Mouse (Mus musculus) 3T3-L1 (cell line): Measurements from ENCODE around the gene Usp30.

Source experiments
- DNase-seq: peaks from one replicate; pipeline ENCODE4 v3.0.0-alpha.2; 2015; ENCODE audit warnings: low read depth, low spot score

Usp30 gene

DNA sequence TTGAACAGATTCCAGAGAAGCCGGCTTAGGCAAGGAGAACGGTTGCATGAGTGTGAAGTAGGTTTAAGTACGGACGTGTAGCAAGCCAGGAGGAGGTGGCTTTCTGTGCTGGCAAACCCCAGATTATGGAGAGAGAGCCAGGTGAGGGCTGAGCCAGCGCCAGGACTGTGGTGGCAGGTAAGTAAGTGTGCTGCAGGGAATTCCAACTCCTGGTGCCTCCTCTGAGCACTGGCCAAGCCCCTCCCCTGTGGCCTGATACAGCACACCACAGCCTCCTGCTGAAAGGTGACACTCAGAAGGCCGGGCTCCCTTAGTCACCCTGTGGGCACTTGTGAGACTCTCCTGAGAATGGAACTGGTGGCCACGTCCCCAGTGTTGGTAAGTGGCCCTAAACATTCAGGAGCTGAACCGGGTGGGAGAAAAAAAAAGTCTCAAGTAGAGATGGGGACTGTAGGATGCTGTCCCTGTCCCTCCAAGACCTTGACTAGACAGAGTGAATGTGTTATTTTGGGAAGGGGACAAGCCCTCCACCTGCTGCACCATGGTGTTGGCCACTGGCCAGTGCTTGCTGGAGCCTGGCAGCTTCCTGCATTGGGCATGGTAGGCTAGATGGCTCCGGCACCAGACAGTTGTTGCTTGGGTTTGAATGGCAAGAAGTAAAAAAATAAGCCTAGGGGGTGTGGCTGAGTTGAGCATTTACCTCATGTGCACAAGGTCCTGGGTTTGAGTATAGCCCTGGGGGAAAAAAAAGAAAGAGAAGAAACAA, 90.1 kb downstream of the Usp30 start:
- no peak for DNase-seq

DNA sequence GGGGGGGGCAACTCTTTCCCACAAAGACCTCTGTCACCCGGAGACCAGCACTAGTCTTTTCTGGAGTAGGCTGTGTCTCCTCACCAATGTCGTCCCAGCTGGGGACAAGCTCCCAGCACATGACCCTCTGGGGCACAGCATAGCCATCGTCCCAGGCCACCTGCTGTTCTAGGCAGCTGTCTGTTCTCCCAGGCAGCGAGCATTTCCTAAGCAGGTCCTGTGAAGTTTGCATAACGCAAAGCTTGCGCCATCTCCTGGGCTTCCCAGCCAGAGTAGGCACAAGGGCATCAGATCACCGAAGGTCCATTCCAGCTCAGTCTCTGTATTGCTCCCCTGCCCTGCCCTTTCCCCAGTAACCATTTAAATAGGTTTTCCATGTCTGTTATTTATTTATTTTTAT, 92.0 kb downstream of the Usp30 start:
- DNase-seq = no peak

DNA sequence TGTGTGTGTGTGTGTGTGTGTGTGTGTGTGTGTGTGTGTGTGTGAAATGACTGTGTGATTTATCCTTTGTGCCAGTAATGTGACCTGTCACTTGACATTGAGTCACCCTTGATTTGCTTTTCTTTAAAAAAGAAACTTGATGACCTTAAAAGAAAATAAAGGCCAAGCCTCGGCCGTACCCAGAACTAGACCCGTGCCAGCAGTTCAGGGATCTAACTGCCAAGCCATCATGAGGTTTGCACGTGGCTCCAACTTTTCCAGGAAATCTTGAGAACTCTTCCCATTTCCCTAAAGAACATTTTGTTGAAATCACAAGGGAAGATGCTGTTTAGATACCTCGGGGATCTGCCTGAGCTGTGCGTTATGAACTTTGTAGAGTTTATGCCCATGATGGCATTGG, 96.2 kb downstream of the Usp30 start:
- no peak for DNase-seq

DNA sequence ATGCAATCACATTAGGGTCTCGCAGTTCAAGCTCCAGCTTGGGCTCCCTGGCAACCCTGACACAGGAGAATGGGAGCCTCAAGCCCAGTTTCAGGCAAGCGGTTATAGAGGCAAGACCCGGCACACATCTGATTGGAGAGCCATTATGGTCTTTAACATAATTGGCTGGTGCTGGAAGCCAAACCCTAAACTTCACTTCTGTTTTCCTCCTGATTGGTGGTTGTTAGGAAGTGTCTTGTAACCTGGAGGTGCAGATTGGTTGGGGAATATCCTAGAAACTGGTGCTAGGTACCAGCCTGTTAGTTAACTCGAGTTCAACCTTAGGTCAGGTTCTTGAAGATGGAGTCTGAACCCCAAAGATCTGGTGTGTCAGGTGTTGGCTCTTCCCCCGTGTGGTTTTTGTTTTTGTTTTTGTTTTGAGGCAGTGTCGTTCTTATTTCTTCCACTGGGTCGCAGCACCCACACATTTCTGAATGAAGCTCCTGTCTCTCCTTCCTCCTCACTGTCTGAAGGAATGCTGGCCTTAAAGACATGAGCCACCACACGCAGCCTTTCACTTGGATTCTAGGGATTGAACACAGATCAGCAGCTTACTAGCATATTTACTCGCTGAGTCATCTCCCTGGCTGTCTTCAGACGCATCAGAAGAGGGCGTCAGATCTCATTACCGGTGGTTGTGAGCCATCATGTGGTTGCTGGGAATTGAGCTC, 97.0 kb downstream of the Usp30 start:
- DNase-seq = peak; percentile 95

DNA sequence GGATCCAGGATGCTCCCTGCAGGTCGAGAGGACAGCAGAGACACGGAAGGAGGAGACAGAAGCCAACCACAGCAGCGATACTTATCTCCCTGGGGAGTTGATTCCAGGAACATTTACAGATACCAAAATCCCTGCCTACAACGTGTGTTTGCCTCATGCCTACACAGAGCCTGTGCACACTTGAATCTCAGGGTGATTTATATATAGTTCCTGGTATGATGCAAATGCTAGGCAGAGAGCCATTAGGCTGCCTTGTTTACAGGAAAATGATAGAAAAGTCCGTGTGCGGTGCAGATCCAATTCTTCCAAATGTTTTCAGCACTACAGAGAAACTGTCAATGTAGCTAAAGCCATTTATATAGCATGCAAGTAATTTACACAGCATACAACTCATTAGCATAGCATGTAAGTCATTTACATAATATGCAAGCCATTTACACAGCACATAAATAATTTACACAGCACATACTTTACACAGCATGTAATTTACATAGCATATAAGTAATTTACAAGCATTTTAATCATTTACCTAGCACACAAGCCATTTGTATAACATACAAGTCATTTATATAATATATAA, 97.9 kb downstream of the Usp30 start:
- DNase-seq = peak; percentile 28

DNA sequence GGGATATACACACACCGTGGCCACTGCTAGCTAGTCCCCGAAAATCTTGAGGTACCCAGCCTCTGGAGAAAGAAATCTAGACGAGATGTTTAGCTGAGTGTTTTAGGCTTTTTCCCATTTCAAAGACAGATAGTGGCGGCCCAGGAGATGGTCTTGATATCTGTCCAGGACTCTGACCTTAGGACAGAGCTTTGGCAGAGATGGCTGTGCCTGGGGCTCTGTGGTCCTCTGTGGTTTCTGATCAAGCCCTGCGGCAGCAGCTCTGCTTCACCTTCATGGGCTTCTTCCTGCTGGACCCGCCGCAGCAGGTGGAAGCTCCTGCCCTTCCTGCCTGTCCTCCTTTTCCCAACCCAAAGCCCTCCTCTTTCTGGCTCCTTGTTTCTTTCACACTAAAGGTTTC, 105.1 kb downstream of the Usp30 start:
- DNase-seq = no peak

DNA sequence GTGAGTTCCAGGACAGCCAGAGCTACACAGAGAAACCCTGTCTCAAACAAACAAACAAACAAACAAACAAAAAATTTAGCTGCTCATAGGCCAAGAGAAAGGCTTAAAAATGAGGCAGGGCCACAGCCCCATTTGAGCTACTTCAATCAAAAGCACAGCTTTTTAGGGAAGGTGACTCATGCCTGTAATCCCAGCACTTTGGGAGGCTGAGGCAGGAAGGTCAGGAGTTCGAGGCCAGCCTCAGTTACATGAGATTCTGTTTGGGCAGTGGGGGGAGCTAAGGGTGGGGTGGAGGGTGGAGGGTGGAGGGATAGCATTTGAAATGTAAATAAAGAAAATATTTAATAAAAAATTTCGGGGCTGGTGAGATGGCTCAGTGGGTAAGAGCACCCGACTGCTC, 107.7 kb downstream of the Usp30 start:
- no peak for DNase-seq

DNA sequence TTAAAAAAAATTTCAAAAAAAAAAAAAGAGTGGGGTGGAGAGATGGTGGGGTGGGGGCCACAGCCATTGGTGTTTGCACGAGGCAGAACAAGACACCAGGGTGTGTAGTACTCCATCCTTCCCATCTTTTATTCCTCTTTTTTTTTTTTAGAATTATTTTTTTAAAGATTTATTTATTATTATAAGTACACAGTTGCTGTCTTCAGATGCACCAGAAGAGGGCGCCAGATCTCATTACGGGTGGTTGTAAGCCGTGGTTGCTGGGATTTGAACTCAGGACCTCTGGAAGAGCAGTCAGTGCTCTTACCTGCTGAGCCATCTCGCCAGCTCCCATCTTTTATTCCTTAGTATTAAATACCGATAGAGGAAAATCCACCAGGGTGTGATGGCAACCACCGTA, 108.2 kb downstream of the Usp30 start:
- DNase-seq = no peak

DNA sequence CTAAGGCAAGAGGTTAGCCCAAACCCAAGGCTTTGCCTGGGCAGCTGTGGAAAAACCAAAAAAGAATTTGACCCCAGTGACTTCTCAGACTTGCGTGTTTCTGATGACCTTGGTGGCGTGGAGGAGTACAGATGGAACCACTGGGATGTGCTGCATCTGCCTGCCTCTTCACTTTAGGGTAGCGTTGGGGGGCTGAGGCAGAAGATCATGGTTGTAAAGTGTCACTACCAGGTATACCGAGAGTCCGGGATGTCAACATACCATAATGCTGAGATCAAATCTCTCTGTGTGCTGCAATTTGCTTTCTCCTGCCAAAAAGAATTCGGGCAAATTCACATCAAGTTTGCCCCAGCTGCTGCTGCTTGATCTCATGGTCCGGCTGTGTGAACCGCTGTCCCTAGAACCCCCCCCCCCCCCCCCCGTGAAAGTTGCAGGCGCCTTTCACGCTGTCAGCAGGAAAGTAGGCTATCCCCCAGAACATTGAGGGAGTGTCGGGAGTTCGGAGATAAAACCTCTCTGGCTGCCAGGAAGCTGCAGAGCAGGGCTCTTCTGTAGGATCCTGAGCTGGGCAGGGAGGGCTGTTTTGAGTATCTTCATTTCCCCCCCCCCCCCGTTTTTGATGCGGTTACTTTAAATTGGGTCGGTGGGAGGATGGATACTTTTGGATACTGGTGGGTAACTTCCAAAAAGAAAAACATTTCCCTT, 108.8 kb downstream of the Usp30 start:
- no peak for DNase-seq
